Mouse (Mus musculus) E14TG2a.4 (cell line): ENCODE measurements around the gene Tedc2.

ENCODE experiments used
- CTCF ChIP-seq: conservative IDR thresholded peaks from 2 replicates; pipeline ENCODE4 v1.5.1; 2014; ENCODE audit warnings: low read length
- NANOG ChIP-seq: IDR thresholded peaks from 2 replicates; pipeline ENCODE4 v1.6.1; 2014; ENCODE audit warnings: borderline replicate concordance, low read length, mixed read lengths
- POU5F1 ChIP-seq: IDR thresholded peaks from 2 replicates; pipeline ENCODE4 v1.6.1; 2014; ENCODE audit warnings: low read length, borderline replicate concordance

GRCm38 (mm10) chr17:24227941-24228340 is 7.3 kb upstream of the Tedc2 start:
- TF ChIP-seq CTCF (no peak), NANOG (no peak), POU5F1 (no peak)
